Mouse (Mus musculus): ENCODE results near the gene Prodh2. TPM values are rescaled to one million over a fixed set of nuclear protein-coding genes. Genes with fewer than 3 reads are reported as not detected.

The Prodh2 gene
- not detected in 2 replicates for polyA plus RNA-seq (2012)

DNA sequence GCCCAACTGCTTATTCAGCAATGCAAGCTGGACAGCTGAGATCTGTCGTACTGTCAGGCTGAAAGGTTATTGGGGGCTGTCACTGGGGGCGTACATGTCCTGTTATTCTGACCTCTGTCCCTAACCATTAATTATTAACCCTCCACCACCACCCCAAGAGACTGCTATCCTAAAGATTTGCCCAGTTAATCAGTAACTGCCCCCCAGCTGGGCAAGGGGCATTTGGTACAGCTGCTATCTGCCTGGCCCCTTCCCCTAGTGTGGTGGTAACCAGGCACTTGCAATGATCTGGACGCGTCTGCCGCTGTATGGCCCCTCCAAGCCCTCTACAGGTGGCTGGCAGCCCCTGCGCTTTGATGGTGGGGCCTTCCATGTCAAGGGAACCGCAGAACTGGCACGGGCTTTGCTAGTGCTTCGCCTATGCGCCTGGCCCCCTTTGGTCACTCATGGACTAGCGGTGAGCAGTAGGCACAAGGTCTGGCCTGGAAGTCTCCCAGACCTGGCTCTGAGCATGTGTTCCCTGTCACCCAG, at the start of gene Prodh2:
Prodh2 (plus strand) TSS at position 222 of the 531 bp plus-strand sequence.
- TF ChIP-seq GATA1 (IDR thresholded peaks at IDR 0.05; ENCODE audit: low read length): no peak

DNA sequence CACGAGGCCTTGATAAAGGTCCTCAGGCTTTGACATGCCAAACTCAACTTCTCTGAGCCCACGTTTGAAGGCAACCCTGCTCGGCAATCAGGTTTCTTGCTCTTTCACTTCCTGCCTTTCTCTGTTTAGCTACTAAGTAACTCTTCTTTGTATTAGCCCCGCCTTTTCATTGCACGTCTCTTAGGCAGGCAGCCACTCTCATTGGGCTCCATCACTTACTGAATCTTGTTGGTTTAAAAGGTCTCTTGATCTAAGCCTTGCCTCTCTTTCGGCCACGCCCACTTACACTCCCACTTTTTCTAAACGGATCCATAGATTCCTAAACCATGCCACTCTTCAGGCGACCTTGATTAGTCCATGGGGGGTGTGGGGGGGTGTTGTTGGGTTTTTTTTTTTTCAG, 49.7 kb upstream of the Prodh2 start:
- no peak for TF ChIP-seq GATA1 (IDR thresholded peaks at IDR 0.05; ENCODE audit: low read length)

DNA sequence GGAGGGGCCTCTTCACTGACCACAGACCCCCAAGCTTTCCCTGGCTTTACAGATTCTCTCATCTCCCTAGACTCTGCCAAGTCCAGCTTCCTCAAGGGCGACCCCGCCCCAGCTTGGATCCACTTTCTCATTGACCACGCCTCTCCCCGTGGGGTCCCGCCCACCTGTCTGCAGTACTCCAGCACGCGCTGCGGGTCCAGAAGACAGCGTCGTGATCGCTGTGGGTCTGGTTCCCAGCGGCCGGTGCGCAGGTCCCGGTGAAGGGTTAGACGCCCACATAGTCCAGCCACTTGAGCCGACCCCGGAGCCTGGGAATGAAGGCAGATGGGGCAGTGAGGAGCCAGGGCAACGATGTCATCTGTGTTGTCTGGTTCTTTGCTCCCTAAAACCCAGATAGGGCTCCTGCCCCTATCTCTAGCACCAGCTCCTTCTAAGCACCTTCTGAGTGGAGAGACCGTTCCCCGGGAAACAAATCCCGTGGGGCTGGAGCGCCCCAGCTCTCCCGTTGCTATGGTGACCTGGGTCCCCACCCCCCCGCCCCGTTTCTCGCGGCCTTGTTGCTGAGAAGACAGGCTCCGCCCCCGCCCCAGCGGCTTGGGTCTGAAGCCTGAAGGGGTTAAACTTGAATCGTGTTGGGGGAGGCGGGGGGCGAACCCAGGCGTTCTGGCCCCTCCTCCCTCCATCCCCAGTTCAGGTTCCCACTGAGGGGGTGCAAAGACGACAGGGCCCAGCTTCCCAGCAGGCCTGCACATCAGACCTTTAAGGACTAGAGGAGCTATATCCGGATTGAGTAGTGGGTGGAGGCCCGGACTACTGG, 49.1 kb upstream of the Prodh2 start:
- no peak for TF ChIP-seq GATA1 (IDR thresholded peaks at IDR 0.05; ENCODE audit: low read length)

- TF ChIP-seq GATA1 (IDR thresholded peaks at IDR 0.05; ENCODE audit: low read length): no peak
Measured at GRCm38 (mm10) chr7:30444971-30445751, 48.3 kb upstream of the Prodh2 start, which contains the start of gene Aplp1. Gene Aplp1 (minus strand): TSS chr7:30445535.

- TF ChIP-seq GATA1 (IDR thresholded peaks at IDR 0.05; ENCODE audit: low read length): no peak
Measured at GRCm38 (mm10) chr7:30450241-30450640, 43.2 kb upstream of the Prodh2 start.

GRCm38 (mm10) chr7:30453327-30453726, 40.1 kb upstream of the Prodh2 start:
- TF ChIP-seq GATA1 (IDR thresholded peaks at IDR 0.05; ENCODE audit: low read length): no peak

- TF ChIP-seq GATA1 (IDR thresholded peaks at IDR 0.05; ENCODE audit: low read length): no peak
Measured at GRCm38 (mm10) chr7:30453766-30454165, 39.7 kb upstream of the Prodh2 start.

- no peak for TF ChIP-seq GATA1 (IDR thresholded peaks at IDR 0.05; ENCODE audit: low read length)
Measured at GRCm38 (mm10) chr7:30454259-30454658, 39.2 kb upstream of the Prodh2 start.

DNA sequence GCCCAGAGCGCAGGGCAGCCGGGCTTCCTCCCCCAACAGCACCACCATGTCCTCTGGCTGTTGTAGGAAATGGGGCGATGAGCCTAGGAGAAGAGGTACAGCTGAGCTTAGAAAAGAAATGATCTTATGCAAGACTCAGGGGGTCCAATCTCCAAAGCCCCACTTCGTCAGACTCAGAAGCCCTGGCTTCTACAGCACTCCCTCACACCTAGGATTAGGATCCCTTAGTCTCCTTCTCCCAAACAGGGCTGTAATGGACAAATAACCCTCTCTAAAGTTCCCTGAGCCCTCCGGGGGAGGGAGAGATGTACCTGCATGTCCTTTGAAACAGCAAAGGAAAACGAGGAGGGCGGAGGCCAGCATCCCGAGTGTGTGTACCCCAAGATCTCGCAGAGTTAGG, 36.9 kb upstream of the Prodh2 start:
- TF ChIP-seq GATA1 (IDR thresholded peaks at IDR 0.05; ENCODE audit: low read length): no peak

- no peak for TF ChIP-seq GATA1 (IDR thresholded peaks at IDR 0.05; ENCODE audit: low read length)
Measured at GRCm38 (mm10) chr7:30456911-30457628, 36.4 kb upstream of the Prodh2 start.

- no peak for TF ChIP-seq GATA1 (IDR thresholded peaks at IDR 0.05; ENCODE audit: low read length)
Measured at GRCm38 (mm10) chr7:30457629-30458330, 35.6 kb upstream of the Prodh2 start, which contains the start of the genes Kirrel2 and Nphs1. Gene Kirrel2 (minus strand): TSS chr7:30457690. Gene Nphs1 (plus strand): TSS chr7:30458315.

- TF ChIP-seq GATA1 (IDR thresholded peaks at IDR 0.05; ENCODE audit: low read length): no peak
Measured at GRCm38 (mm10) chr7:30459484-30459883, 33.9 kb upstream of the Prodh2 start.

- no peak for TF ChIP-seq GATA1 (IDR thresholded peaks at IDR 0.05; ENCODE audit: low read length)
Measured at GRCm38 (mm10) chr7:30463568-30463967, 29.9 kb upstream of the Prodh2 start.

DNA sequence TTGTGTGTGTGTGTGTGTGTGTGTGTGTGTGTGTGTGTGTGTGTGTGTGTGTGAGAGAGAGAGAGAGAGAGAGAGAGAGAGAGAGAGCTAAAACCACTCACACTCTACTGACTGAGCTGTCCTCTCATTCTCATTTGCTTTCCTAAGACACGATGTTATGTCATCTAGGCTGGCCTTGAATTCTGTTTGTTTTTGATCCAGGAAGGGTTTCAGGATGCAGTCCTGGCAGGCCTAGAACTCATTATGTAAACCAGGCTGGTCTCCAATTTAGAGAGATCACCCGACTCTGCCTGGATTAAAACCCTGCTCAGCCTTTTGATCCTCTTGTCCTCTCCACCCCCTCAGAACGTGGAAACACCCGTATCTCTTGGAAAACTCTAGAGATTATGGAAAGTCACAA, 29.4 kb upstream of the Prodh2 start:
- no peak for TF ChIP-seq GATA1 (IDR thresholded peaks at IDR 0.05; ENCODE audit: low read length)

- TF ChIP-seq GATA1 (IDR thresholded peaks at IDR 0.05; ENCODE audit: low read length): no peak
Measured at GRCm38 (mm10) chr7:30464816-30465300, 28.6 kb upstream of the Prodh2 start.
